Mouse (Mus musculus): Measurements from ENCODE around the gene Rad51b. TPM values are rescaled to one million over a fixed set of nuclear protein-coding genes. Genes with fewer than 3 reads are reported as not detected.

Rad51b gene
- polyA plus RNA-seq, 1 experiment from 2014 or later: 2.7 TPM

- no peak for ATAC-seq
- H3K36me3 ChIP-seq (ENCODE audit: control insufficient read depth, insufficient read depth, low read length): no peaks in the 10 kb centered on the region
- H3K27me3 ChIP-seq (replicated peaks; ENCODE audit: control insufficient read depth, insufficient read depth, low read length): no peaks in the 10 kb centered on the region; the same call in 1 of the 2 replicates
- H3K4me1 ChIP-seq (ENCODE audit: control insufficient read depth, insufficient read depth, low read depth, low read length): no peaks in the 10 kb centered on the region
- WGBS: 83% methylated on average over 4 of the region's 4 CpGs
- no peak overlapping the region for H3K27ac ChIP-seq (ENCODE audit: low read depth, low read length)
- no peaks in the 10 kb centered on the region for H3K9me3 ChIP-seq (ENCODE audit: control insufficient read depth, low read length)
- no peak overlapping the region for H3K4me3 ChIP-seq (ENCODE audit: low read length)
- H3K4me2 ChIP-seq (ENCODE audit: low read length): no peak overlapping the region
- H3K9ac ChIP-seq (ENCODE audit: low read depth, low read length): no peak overlapping the region
Measured at GRCm38 (mm10) chr12:79773246-79773645, 476.2 kb downstream of the Rad51b start.

- Histone ChIP-seq H3K4me2 (ENCODE audit: low read length) (no peak overlapping the region), H3K36me3 (ENCODE audit: control insufficient read depth, insufficient read depth, low read length) (no peaks in the 10 kb centered on the region), H3K9me3 (ENCODE audit: control insufficient read depth, low read length) (no peaks in the 10 kb centered on the region), H3K4me3 (ENCODE audit: low read length) (no peak overlapping the region), H3K9ac (ENCODE audit: low read depth, low read length) (no peak overlapping the region), H3K27ac (ENCODE audit: low read depth, low read length) (peak overlapping the region; percentile 39; the same call in 1 of the 2 replicates), H3K27me3 (replicated peaks; ENCODE audit: control insufficient read depth, insufficient read depth, low read length) (no peaks in the 10 kb centered on the region; the same call in 1 of the 2 replicates), H3K4me1 (ENCODE audit: control insufficient read depth, insufficient read depth, low read depth, low read length) (no peaks in the 10 kb centered on the region)
- no peak for ATAC-seq
- 75% methylated on average over 4 of the region's 4 CpGs for WGBS
Measured at GRCm38 (mm10) chr12:79774571-79774970, 477.5 kb downstream of the Rad51b start.

- H3K27me3 ChIP-seq (replicated peaks; ENCODE audit: control insufficient read depth, insufficient read depth, low read length): no peaks in the 10 kb centered on the region; the same call in 1 of the 2 replicates
- no peaks in the 10 kb centered on the region for H3K9me3 ChIP-seq (ENCODE audit: control insufficient read depth, low read length)
- H3K4me3 ChIP-seq (ENCODE audit: low read length): no peak overlapping the region
- H3K27ac ChIP-seq (ENCODE audit: low read depth, low read length): no peak overlapping the region
- H3K36me3 ChIP-seq (ENCODE audit: control insufficient read depth, insufficient read depth, low read length): no peaks in the 10 kb centered on the region
- 86% methylated on average over 5 of the region's 5 CpGs for WGBS
- no peaks in the 10 kb centered on the region for H3K4me1 ChIP-seq (ENCODE audit: control insufficient read depth, insufficient read depth, low read depth, low read length)
- H3K9ac ChIP-seq (ENCODE audit: low read depth, low read length): no peak overlapping the region
- ATAC-seq: no peak
- H3K4me2 ChIP-seq (ENCODE audit: low read length): no peak overlapping the region
Measured at GRCm38 (mm10) chr12:79776828-79777227, 479.7 kb downstream of the Rad51b start.

GRCm38 (mm10) chr12:79780745-79781144 is 483.7 kb downstream of the Rad51b start:
- no peak for ATAC-seq
- Histone ChIP-seq H3K27ac (ENCODE audit: low read depth, low read length) (no peak overlapping the region), H3K9me3 (ENCODE audit: control insufficient read depth, low read length) (no peaks in the 10 kb centered on the region), H3K4me1 (ENCODE audit: control insufficient read depth, insufficient read depth, low read depth, low read length) (no peaks in the 10 kb centered on the region), H3K9ac (ENCODE audit: low read depth, low read length) (no peak overlapping the region), H3K4me3 (ENCODE audit: low read length) (no peak overlapping the region), H3K4me2 (ENCODE audit: low read length) (no peak overlapping the region), H3K36me3 (ENCODE audit: control insufficient read depth, insufficient read depth, low read length) (no peaks in the 10 kb centered on the region), H3K27me3 (replicated peaks; ENCODE audit: control insufficient read depth, insufficient read depth, low read length) (no peaks in the 10 kb centered on the region; the same call in 1 of the 2 replicates)
- WGBS: 62% methylated on average over 2 of the region's 2 CpGs

GRCm38 (mm10) chr12:79781788-79782187 is 484.7 kb downstream of the Rad51b start:
- Histone ChIP-seq H3K9ac (ENCODE audit: low read depth, low read length) (no peak overlapping the region), H3K4me2 (ENCODE audit: low read length) (no peak overlapping the region), H3K4me3 (ENCODE audit: low read length) (no peak overlapping the region), H3K27me3 (replicated peaks; ENCODE audit: control insufficient read depth, insufficient read depth, low read length) (no peaks in the 10 kb centered on the region), H3K36me3 (ENCODE audit: control insufficient read depth, insufficient read depth, low read length) (no peaks in the 10 kb centered on the region), H3K9me3 (ENCODE audit: control insufficient read depth, low read length) (no peaks in the 10 kb centered on the region), H3K27ac (ENCODE audit: low read depth, low read length) (no peak overlapping the region), H3K4me1 (ENCODE audit: control insufficient read depth, insufficient read depth, low read depth, low read length) (no peaks in the 10 kb centered on the region)
- WGBS: 87% methylated on average over 5 of the region's 5 CpGs
- ATAC-seq: no peak

GRCm38 (mm10) chr12:79782444-79783117 is 485.5 kb downstream of the Rad51b start:
- no peak for ATAC-seq
- H3K9me3 ChIP-seq (ENCODE audit: control insufficient read depth, low read length): no peaks in the 10 kb centered on the region
- H3K36me3 ChIP-seq (ENCODE audit: control insufficient read depth, insufficient read depth, low read length): no peaks in the 10 kb centered on the region
- H3K27ac ChIP-seq (ENCODE audit: low read depth, low read length): no peak overlapping the region
- no peaks in the 10 kb centered on the region for H3K27me3 ChIP-seq (replicated peaks; ENCODE audit: control insufficient read depth, insufficient read depth, low read length)
- H3K4me1 ChIP-seq (ENCODE audit: control insufficient read depth, insufficient read depth, low read depth, low read length): no peaks in the 10 kb centered on the region
- H3K9ac ChIP-seq (ENCODE audit: low read depth, low read length): no peak overlapping the region
- no peak overlapping the region for H3K4me3 ChIP-seq (ENCODE audit: low read length)
- no peak overlapping the region for H3K4me2 ChIP-seq (ENCODE audit: low read length)
- WGBS: 95% methylated on average over 6 of the region's 6 CpGs

- Histone ChIP-seq H3K4me2 (ENCODE audit: low read length) (no peak overlapping the region), H3K36me3 (ENCODE audit: control insufficient read depth, insufficient read depth, low read length) (no peaks in the 10 kb centered on the region), H3K9ac (ENCODE audit: low read depth, low read length) (no peak overlapping the region), H3K27ac (ENCODE audit: low read depth, low read length) (no peak overlapping the region), H3K9me3 (ENCODE audit: control insufficient read depth, low read length) (no peaks in the 10 kb centered on the region), H3K27me3 (replicated peaks; ENCODE audit: control insufficient read depth, insufficient read depth, low read length) (no peaks in the 10 kb centered on the region), H3K4me1 (ENCODE audit: control insufficient read depth, insufficient read depth, low read depth, low read length) (no peaks in the 10 kb centered on the region), H3K4me3 (ENCODE audit: low read length) (no peak overlapping the region)
- 83% methylated on average over 7 of the region's 7 CpGs for WGBS
- no peak for ATAC-seq
Measured at GRCm38 (mm10) chr12:79784159-79784558, 487.1 kb downstream of the Rad51b start.

GRCm38 (mm10) chr12:79785691-79786090 is 488.6 kb downstream of the Rad51b start:
- no peak overlapping the region for H3K4me2 ChIP-seq (ENCODE audit: low read length)
- no peaks in the 10 kb centered on the region for H3K4me1 ChIP-seq (ENCODE audit: control insufficient read depth, insufficient read depth, low read depth, low read length)
- H3K27me3 ChIP-seq (replicated peaks; ENCODE audit: control insufficient read depth, insufficient read depth, low read length): no peaks in the 10 kb centered on the region
- H3K36me3 ChIP-seq (ENCODE audit: control insufficient read depth, insufficient read depth, low read length): no peaks in the 10 kb centered on the region
- ATAC-seq: no peak
- WGBS: 89% methylated on average over 3 of the region's 3 CpGs
- no peaks in the 10 kb centered on the region for H3K9me3 ChIP-seq (ENCODE audit: control insufficient read depth, low read length)
- no peak overlapping the region for H3K9ac ChIP-seq (ENCODE audit: low read depth, low read length)
- H3K27ac ChIP-seq (ENCODE audit: low read depth, low read length): no peak overlapping the region
- H3K4me3 ChIP-seq (ENCODE audit: low read length): no peak overlapping the region

- no peak overlapping the region for H3K9ac ChIP-seq (ENCODE audit: low read depth, low read length)
- no peaks in the 10 kb centered on the region for H3K36me3 ChIP-seq (ENCODE audit: control insufficient read depth, insufficient read depth, low read length)
- H3K27me3 ChIP-seq (replicated peaks; ENCODE audit: control insufficient read depth, insufficient read depth, low read length): no peaks in the 10 kb centered on the region
- no peaks in the 10 kb centered on the region for H3K4me1 ChIP-seq (ENCODE audit: control insufficient read depth, insufficient read depth, low read depth, low read length)
- no peak overlapping the region for H3K4me3 ChIP-seq (ENCODE audit: low read length)
- no peaks in the 10 kb centered on the region for H3K9me3 ChIP-seq (ENCODE audit: control insufficient read depth, low read length)
- no peak overlapping the region for H3K4me2 ChIP-seq (ENCODE audit: low read length)
- no peak overlapping the region for H3K27ac ChIP-seq (ENCODE audit: low read depth, low read length)
- no peak for ATAC-seq
- WGBS: 88% methylated on average over 10 of the region's 10 CpGs
Measured at GRCm38 (mm10) chr12:79787538-79787937, 490.5 kb downstream of the Rad51b start.
